Mouse (Mus musculus): ENCODE results near the gene Ift140.

DNA sequence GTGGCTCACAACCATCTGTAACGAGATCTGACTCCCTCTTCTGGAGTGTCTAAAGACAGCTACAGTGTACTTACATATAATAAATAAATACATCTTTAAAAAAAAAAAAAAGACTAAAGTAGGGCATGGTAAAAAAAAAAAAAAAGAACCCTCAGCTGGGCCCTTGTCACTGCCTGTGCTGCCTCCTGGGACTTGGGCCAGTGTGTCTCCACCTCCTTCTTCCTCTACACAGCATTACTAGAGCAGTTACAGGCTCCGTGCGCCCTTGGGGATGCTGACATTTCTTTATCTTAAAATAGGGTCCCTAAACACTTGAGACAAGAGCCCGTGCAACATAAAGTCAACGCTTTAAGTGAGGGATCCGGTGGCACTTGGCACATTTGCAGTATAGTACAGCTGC is 31.3 kb downstream of the Ift140 start:
- no peak for TF ChIP-seq POLR2A (IDR thresholded peaks at IDR 0.05; ENCODE audit: insufficient read depth, low read depth, low read length)
- no peak for TF ChIP-seq CTCF (IDR thresholded peaks at IDR 0.05)
